Mouse (Mus musculus): Measurements from ENCODE around the gene Tmeff1. TPM values are rescaled to one million over a fixed set of nuclear protein-coding genes. Genes with fewer than 3 reads are reported as not detected.
A peak's percentile ranks its signal among the peaks of the same experiment; 100 is the strongest.

Gene Tmeff1
- 99.5 and 106 TPM in 2 replicates for polyA plus RNA-seq (2012; rRNA removed)

DNA sequence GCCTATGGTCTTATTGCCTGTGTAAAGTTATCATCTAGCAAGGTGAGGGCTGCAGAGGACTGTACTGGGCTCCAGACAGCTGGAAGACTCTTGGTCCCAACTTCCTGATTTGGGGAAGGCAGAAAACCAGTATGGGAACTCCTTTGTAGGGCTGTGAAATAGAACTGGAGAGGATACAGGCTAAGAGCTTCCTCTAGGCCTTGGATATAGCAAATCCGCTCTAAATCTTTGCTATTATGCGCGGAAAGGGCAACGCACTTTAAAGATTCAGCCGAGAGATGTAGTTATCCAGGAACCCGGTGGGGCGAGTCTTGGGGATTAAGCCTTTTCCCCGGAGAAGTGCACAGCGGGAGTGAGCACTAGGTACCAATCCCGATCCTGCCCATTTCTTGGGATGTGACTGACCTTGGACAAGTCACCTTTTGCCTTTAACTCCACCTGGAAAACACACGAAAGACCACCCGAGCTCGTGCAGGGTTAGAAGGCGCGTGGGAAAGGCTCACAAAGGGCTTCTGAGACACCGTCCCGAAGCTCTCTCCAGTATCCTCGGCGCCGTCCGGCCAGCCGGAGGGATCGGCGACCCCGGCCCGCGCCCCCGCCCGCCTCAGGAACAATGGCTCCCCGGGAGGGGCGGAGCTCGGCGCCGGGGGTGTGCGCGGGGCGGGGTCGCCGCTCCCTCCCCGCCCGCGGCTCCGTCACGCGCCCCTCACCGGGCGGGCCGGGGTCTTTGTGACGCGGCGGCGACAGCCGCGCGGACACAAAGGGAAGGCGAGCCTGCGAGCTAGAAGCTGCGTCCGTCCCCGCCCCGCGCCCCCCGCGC, at the start of gene Tmeff1:
TSS of gene Tmeff1 (plus strand) at position 754 of the 820 bp plus-strand sequence.
- Histone ChIP-seq H3K4me1 (ENCODE audit: control insufficient read depth, insufficient read depth, low read length) (peaks cover 2% of the 10 kb centered on the region; the same call in 1 of the 2 replicates), H3K4me3 (ENCODE audit: insufficient read depth, low read length) (peak within 1 kb of the TSS; percentile 95), H3K27ac (ENCODE audit: insufficient read depth, low read length) (peak within 1 kb of the TSS; percentile 74)
- TF ChIP-seq CTCF (IDR thresholded peaks at IDR 0.05; ENCODE audit: extremely low read depth, insufficient read depth, low read length) = no peak

GRCm38 (mm10) chr4:48536275-48536674, 48.7 kb upstream of the Tmeff1 start:
- TF ChIP-seq CTCF (IDR thresholded peaks at IDR 0.05; ENCODE audit: extremely low read depth, insufficient read depth, low read length) = no peak
- no peak for TF ChIP-seq POLR2A (IDR thresholded peaks at IDR 0.05; ENCODE audit: extremely low read depth, insufficient read depth, low read length)
- Histone ChIP-seq H3K27ac (ENCODE audit: insufficient read depth, low read length) (no peak overlapping the region), H3K4me1 (ENCODE audit: control insufficient read depth, insufficient read depth, low read length) (no peaks in the 10 kb centered on the region), H3K4me3 (ENCODE audit: insufficient read depth, low read length) (no peak overlapping the region)

DNA sequence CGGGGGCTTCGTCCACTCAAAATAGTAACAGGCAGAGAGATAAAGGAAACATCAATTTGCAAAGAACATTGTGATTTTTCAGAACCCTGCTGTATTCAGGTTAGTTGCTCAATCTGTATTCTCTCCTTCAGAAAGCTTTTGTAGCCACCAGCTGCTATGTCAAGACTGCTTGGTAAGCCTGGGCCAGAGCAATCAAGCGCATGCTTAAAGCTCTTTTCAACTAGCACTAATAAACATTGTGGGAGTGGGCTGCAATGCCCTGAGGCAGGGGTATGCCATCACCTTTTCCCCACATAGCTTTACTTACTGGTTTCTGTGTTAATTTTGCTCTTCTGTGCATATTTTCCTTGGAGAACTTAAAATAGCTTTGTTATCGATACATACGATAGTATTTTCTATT, 48.0 kb upstream of the Tmeff1 start:
- Histone ChIP-seq H3K4me1 (ENCODE audit: control insufficient read depth, insufficient read depth, low read length) (peaks cover 2% of the 10 kb centered on the region; the same call in 1 of the 2 replicates), H3K27ac (ENCODE audit: insufficient read depth, low read length) (no peak overlapping the region), H3K4me3 (ENCODE audit: insufficient read depth, low read length) (no peak overlapping the region)
- TF ChIP-seq CTCF (IDR thresholded peaks at IDR 0.05; ENCODE audit: extremely low read depth, insufficient read depth, low read length) (no peak), POLR2A (IDR thresholded peaks at IDR 0.05; ENCODE audit: extremely low read depth, insufficient read depth, low read length) (no peak)

- no peak overlapping the region for H3K4me3 ChIP-seq (ENCODE audit: insufficient read depth, low read length)
- H3K4me1 ChIP-seq (ENCODE audit: control insufficient read depth, insufficient read depth, low read length) = peaks cover 3% of the 10 kb centered on the region; the same call in 1 of the 2 replicates
- TF ChIP-seq CTCF (IDR thresholded peaks at IDR 0.05; ENCODE audit: extremely low read depth, insufficient read depth, low read length) (no peak), POLR2A (IDR thresholded peaks at IDR 0.05; ENCODE audit: extremely low read depth, insufficient read depth, low read length) (no peak)
- no peak overlapping the region for H3K27ac ChIP-seq (ENCODE audit: insufficient read depth, low read length)
Measured at GRCm38 (mm10) chr4:48538581-48538980, 46.4 kb upstream of the Tmeff1 start.

DNA sequence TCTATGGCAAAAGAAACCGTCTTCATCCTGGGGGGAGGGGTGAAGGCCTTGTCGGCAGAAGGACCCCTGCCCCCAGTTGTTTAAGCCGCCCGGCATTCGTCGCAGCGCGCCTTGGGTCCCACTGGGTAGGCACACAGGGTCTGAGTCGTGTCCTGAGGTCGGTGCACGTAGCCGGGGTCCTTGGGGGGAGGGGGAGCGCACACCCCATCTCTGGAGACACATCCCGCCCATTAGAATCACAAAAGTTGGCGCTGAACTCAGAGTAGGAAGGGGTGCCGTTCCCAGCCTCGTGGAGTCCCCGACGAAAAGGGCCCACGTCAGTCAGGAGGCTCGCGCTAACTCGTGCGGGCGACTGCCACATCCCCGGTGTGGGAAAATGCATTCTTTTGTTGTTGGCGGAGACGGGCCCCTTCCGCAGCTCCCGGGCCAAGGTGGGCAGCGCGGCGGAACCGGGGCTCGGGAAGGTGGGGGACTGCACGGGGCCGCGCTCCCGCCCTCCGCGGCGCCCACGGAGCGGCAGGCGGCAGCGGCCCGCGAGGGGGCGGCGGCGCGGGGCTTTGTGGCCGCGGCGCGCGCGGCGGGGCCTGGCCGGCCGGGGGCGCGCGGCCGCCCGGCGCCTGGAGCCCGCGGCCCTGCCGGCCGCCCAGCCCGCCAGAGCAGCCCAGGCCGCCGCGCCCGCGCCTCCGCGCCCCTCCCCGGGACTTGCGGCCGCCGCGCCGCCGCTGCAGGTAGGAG, 45.0 kb upstream of the Tmeff1 start, which contains the start of gene Msantd3:
TSS of gene Msantd3 (plus strand) at position 95 of the 735 bp plus-strand sequence.
- TF ChIP-seq CTCF (IDR thresholded peaks at IDR 0.05; ENCODE audit: extremely low read depth, insufficient read depth, low read length) (no peak), POLR2A (IDR thresholded peaks at IDR 0.05; ENCODE audit: extremely low read depth, insufficient read depth, low read length) (0 out of 2 replicates have a peak, but pooled peaks have one; percentile 14)

GRCm38 (mm10) chr4:48540576-48541111, 44.3 kb upstream of the Tmeff1 start:
- peak overlapping the region; percentile 71 for H3K4me3 ChIP-seq (ENCODE audit: insufficient read depth, low read length)
- TF ChIP-seq POLR2A (IDR thresholded peaks at IDR 0.05; ENCODE audit: extremely low read depth, insufficient read depth, low read length) (no peak), CTCF (IDR thresholded peaks at IDR 0.05; ENCODE audit: extremely low read depth, insufficient read depth, low read length) (no peak)
- peaks cover 3% of the 10 kb centered on the region; the same call in 1 of the 2 replicates for H3K4me1 ChIP-seq (ENCODE audit: control insufficient read depth, insufficient read depth, low read length)
- peak overlapping the region; percentile 87 for H3K27ac ChIP-seq (ENCODE audit: insufficient read depth, low read length)

More for the DNA sequence above, 45.0 kb upstream of the Tmeff1 start, which contains the start of gene Msantd3:
- Histone ChIP-seq H3K4me3 (ENCODE audit: insufficient read depth, low read length) (peak within 1 kb of the TSS; percentile 71), H3K4me1 (ENCODE audit: control insufficient read depth, insufficient read depth, low read length) (peaks cover 3% of the 10 kb centered on the region; the same call in 1 of the 2 replicates), H3K27ac (ENCODE audit: insufficient read depth, low read length) (peak within 1 kb of the TSS; percentile 87)

DNA sequence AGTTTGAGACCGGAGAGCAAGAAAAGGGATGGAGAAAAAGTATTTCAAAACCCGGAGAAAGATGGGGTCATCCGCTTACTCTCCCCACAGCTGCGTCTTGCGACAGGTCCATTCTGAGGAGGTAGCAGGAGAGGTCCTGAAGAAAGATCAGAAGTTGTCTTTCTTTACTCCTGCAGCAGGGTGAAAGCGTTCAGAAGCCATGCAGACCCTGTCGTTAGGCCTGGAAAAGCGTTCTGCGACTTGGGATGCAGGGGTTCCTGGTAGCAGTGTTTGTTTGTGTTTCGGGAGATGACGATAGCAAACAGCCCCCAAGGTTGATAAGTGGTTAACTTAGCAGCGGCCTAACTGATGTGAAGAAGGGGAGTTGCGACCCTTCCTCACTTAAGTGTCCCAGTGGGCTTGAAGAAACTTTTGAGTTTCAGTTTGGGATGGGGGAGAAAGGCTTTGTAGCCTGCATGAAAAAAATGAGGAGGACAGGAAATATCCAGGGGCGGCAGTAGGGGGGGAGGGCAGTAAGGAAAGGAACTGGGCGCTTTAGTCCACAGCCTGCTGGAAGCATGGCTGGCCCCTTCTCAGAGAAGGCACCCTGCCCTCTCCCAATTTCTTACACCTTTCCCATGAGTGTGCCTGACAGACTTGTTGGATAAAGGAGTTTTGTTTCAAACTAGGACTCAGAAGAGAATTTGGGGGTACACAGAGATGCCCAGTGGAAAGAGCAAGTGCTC, 43.3 kb upstream of the Tmeff1 start:
- peak overlapping the region; percentile 71 for H3K4me3 ChIP-seq (ENCODE audit: insufficient read depth, low read length)
- H3K27ac ChIP-seq (ENCODE audit: insufficient read depth, low read length) = no peak overlapping the region
- H3K4me1 ChIP-seq (ENCODE audit: control insufficient read depth, insufficient read depth, low read length) = peaks cover 3% of the 10 kb centered on the region; the same call in 1 of the 2 replicates
- no peak for TF ChIP-seq CTCF (IDR thresholded peaks at IDR 0.05; ENCODE audit: extremely low read depth, insufficient read depth, low read length)
- TF ChIP-seq POLR2A (IDR thresholded peaks at IDR 0.05; ENCODE audit: extremely low read depth, insufficient read depth, low read length) = no peak

DNA sequence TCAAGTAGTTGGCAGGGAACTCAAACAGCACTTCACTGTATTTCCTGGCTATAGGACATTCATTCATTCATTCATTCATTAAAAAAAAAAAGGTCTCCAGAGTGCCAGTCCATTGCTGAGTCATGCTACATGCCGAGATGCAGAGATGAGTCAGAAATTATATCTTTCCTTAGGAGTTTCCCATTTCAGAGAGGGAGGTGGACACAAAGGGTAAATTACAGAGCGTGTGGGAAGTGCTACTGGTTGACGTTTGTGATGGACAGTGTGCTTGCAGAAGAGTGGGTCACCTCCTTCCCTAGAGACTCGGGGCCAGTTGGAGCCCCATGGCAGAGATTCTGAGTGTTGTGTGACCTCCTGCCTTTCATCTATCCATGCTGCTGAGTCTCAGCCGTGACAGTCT, 42.6 kb upstream of the Tmeff1 start:
- Histone ChIP-seq H3K27ac (ENCODE audit: insufficient read depth, low read length) (no peak overlapping the region), H3K4me1 (ENCODE audit: control insufficient read depth, insufficient read depth, low read length) (peaks cover 5% of the 10 kb centered on the region), H3K4me3 (ENCODE audit: insufficient read depth, low read length) (no peak overlapping the region)
- no peak for TF ChIP-seq CTCF (IDR thresholded peaks at IDR 0.05; ENCODE audit: extremely low read depth, insufficient read depth, low read length)
- TF ChIP-seq POLR2A (IDR thresholded peaks at IDR 0.05; ENCODE audit: extremely low read depth, insufficient read depth, low read length) = no peak

Measured in cortical plate, adult 2 months (tissue).